Mouse (Mus musculus) kidney, postnatal 0 days (tissue): ENCODE measurements around the gene Gm9117. TPM values are rescaled to one million over a fixed set of nuclear protein-coding genes. Genes with fewer than 3 reads are reported as not detected.
"Not testable (repeated sequence)": the region's sequence is repeated elsewhere in the genome, so short reads cannot be mapped to it uniquely, and the experiment has no call there.

Experiments
- ATAC-seq: fragments of 200-750 bp; cut with Nextera tagmentation; replicated peaks from 2 replicates; pipeline ENCODE4 v1.8.0; 2017; ENCODE audit warnings: low read depth, moderate number of reproducible peaks, moderate TSS enrichment, moderate library complexity; ENCODE audit not compliant: low FRiP score
- DNase-seq: peaks from one replicate; pipeline ENCODE4 v3.0.0-alpha.2; 2016; ENCODE audit warnings: low spot score
- H3K27ac ChIP-seq: fragments of 300-500 bp; sonication (generic); 2 replicates; pipeline ENCODE4 v1.5.1; 2014; ENCODE audit warnings: mild to moderate bottlenecking
- H3K27me3 ChIP-seq: fragments of 300-500 bp; sonication (generic); 2 replicates; pipeline ENCODE4 v1.6.1; 2014; ENCODE audit warnings: low read length, mixed read lengths; ENCODE audit not compliant: insufficient read depth
- H3K36me3 ChIP-seq: fragments of 300-500 bp; sonication (generic); 2 replicates; pipeline ENCODE4 v1.6.1; 2014; ENCODE audit warnings: low read length, mixed read lengths; ENCODE audit not compliant: insufficient read depth
- H3K4me1 ChIP-seq: fragments of 300-500 bp; sonication (generic); replicated peaks from 2 replicates; pipeline ENCODE4 v1.6.1; 2014; ENCODE audit warnings: antibody characterized with exemption, low read length, mixed read lengths; ENCODE audit not compliant: insufficient read depth
- H3K4me2 ChIP-seq: fragments of 300-500 bp; sonication (generic); 2 replicates; pipeline ENCODE4 v1.6.1; 2014; ENCODE audit warnings: mild to moderate bottlenecking, low read length, moderate library complexity, mixed read lengths
- H3K4me3 ChIP-seq: fragments of 300-500 bp; sonication (generic); replicated peaks from 2 replicates; pipeline ENCODE4 v1.5.1; 2014; ENCODE audit warnings: low read depth, low read length
- H3K9ac ChIP-seq: fragments of 300-500 bp; sonication (generic); 2 replicates; pipeline ENCODE4 v1.6.1; 2014; ENCODE audit warnings: low read depth, low read length
- H3K9me3 ChIP-seq: fragments of 300-500 bp; sonication (generic); replicated peaks from 2 replicates; pipeline ENCODE4 v1.6.1; 2016; ENCODE audit warnings: low read length, inconsistent platforms, mixed read lengths
- WGBS: fragments of 180-500 bp; shearing (Covaris S2); extraction: QIAGEN DNeasy Blood & Tissue Kit; methylation state at CpG from one replicate; pipeline ENCODE4 v1.1.7; 2014; 5-methylcytosine and 5-hydroxymethylcytosine counted together
- polyA plus RNA-seq: library from polyadenylated mRNA; unstranded; fragments of >200 nt; fragmentation: Nextera tagmentation; extraction: Ambion mirVana; gene quantifications from 2 replicates; pipeline ENCODE4 v1.2.1, GENCODE M21; 2015

Gm9117 gene
- not detected in 2 replicates for polyA plus RNA-seq

DNA sequence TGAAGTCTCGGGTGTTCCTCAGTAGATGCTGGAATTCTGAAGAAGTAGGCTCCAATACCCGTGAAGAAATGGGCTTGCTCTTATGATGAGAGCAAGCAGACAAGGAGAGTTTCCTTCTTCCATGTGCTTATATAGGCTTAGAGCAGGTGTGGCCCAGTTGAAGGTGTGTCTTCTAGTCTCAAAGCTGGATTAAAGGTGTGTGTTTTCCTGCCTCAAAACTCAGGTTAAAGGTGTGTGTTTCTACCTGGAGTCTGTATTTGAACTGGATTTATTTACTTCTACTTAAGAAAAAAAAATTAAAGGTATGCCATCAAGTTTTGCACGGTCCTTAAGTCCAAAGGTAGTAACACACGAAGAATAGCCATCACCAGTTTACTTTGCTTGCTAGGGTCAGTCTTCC lies at the start of gene Gm9117:
Gene Gm9117 (minus strand): TSS at position 101 of the 400 bp plus-strand sequence.
- not testable (repeated sequence) for H3K9ac ChIP-seq, DNase-seq, H3K4me3 ChIP-seq, H3K4me1 ChIP-seq, H3K36me3 ChIP-seq, H3K9me3 ChIP-seq, H3K27me3 ChIP-seq, ATAC-seq, H3K4me2 ChIP-seq, H3K27ac ChIP-seq
- 80% methylated on average over 3 of the region's 4 CpGs for WGBS

DNA sequence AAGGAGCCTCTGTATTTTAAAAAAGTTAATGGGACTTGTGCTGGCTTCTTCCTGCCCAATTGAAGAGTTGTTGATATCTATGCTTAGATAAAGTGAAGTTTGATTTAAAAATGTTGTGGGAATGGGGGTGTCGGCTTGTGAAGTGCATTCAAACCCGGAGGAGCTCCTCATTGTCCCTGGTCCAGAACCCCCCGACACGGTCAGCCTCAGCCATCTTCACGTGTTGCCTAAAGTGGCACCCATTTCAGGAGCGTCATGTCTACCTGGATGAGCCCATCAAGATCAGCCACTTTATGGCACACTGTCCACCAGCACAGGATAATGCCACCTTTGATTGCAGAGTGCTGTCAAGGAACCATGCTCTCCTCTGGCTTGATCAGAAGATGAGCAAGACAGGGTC lies 25.6 kb upstream of the Gm9117 start:
- H3K9me3 ChIP-seq, ATAC-seq, H3K9ac ChIP-seq, H3K4me1 ChIP-seq, H3K4me3 ChIP-seq, H3K27ac ChIP-seq, DNase-seq, H3K4me2 ChIP-seq, H3K36me3 ChIP-seq, H3K27me3 ChIP-seq: not testable (repeated sequence)
- 92% methylated on average over 6 of the region's 6 CpGs for WGBS

DNA sequence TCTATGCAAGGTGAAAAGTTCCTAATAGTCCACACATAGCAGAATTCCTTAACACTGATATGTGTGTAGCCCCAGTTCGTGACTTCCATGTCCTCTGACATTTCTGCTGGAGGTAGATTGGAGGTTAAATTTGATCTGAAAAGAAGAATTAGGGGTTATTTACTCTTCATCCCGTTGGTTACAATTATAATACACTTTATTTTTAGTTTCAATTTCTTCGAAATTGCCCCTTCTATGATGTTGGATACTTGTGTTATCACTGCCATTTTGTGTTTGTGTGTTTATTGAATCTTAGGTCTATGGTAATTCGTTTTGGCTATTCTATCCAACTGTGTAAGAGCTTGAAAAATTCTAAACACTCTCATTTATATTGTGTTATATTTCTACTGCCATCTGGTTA lies 17.9 kb upstream of the Gm9117 start, which contains the start of gene Tdpoz5:
Gene Tdpoz5 (minus strand): TSS at position 101 of the 400 bp plus-strand sequence.
- not testable (repeated sequence) for H3K27me3 ChIP-seq, H3K4me2 ChIP-seq, H3K36me3 ChIP-seq, ATAC-seq, H3K27ac ChIP-seq, H3K4me1 ChIP-seq, H3K4me3 ChIP-seq, H3K9ac ChIP-seq, H3K9me3 ChIP-seq, DNase-seq
- WGBS, result 84% methylated on average over 2 of the region's 4 CpGs

DNA sequence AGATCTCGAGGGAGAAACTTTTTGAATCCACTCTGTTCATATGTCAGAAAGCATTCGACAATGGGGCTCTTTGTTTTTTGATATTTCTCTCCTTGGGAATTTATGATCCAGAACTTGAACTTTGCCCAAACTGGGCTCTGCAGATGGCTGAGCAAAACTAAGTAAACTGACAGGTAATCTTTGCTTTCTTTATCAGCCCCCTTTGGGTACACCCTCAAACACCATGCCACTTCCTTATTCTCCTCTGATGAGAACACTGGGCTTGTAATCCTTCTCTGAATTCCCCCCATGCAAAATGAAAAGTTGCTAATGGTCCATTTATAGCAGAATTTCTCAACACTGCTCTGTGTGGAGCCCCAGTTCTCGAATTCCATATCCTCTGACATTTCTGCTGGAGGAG lies 5.0 kb downstream of the Gm9117 start:
- H3K36me3 ChIP-seq, H3K4me2 ChIP-seq, H3K27ac ChIP-seq, H3K27me3 ChIP-seq, H3K9me3 ChIP-seq, H3K4me1 ChIP-seq, H3K9ac ChIP-seq, H3K4me3 ChIP-seq, DNase-seq, ATAC-seq: not testable (repeated sequence)
- WGBS, result no CpG with 5 or more reads among the region's 3 CpGs

Other genes with a start within 250 kb of the Gm9117 start
- not detected in 2 replicates for gene Gm5773, start 170.5 kb downstream of the Gm9117 start, polyA plus RNA-seq
- not detected in 2 replicates for gene Tdpoz4, start 147.1 kb downstream of the Gm9117 start, polyA plus RNA-seq
- gene Tdpoz3, start 117.5 kb downstream of the Gm9117 start, polyA plus RNA-seq, result not detected in 2 replicates
- gene Tdpoz5, start 17.8 kb upstream of the Gm9117 start, polyA plus RNA-seq, result not detected in 2 replicates
- gene Gm9125, start 111.3 kb upstream of the Gm9117 start, polyA plus RNA-seq, result not detected in 2 replicates
- gene Gm10697, start 129.1 kb upstream of the Gm9117 start, polyA plus RNA-seq, result not detected in 2 replicates
- gene Gm10696, start 234.7 kb upstream of the Gm9117 start, polyA plus RNA-seq, result not detected in 2 replicates